Mouse (Mus musculus) CH12.LX (cell line): ENCODE measurements around the gene Cul5. TPM values are rescaled to one million over a fixed set of nuclear protein-coding genes. Genes with fewer than 3 reads are reported as not detected.
A peak's percentile ranks its signal among the peaks of the same experiment; 100 is the strongest.

Experiments used
- DNase-seq: peaks from one replicate; pipeline ENCODE4 v3.0.0-alpha.2; 2013; ENCODE audit errors: extremely low read depth
- H3K27ac ChIP-seq: 2 replicates; pipeline ENCODE4 v1.5.1; 2012; ENCODE audit warnings: low read depth, mild to moderate bottlenecking, control low read depth, moderate library complexity; ENCODE audit not compliant: insufficient read depth
- H3K27me3 ChIP-seq: replicated peaks from 2 replicates; pipeline ENCODE3; 2012; ENCODE audit warnings: inconsistent platforms
- H3K36me3 ChIP-seq, 2 experiments: replicated peaks in 1 of 2; 2 replicates each; pipeline versions ENCODE3 to v1.6.1; 2012; ENCODE audit warnings: inconsistent platforms in 1 of 2, low read length in 1 of 2, mild to moderate bottlenecking in 1 of 2, mixed read lengths in 1 of 2, moderate library complexity in 1 of 2; ENCODE audit not compliant: control insufficient read depth in 1 of 2, insufficient read depth in 1 of 2
- H3K4me1 ChIP-seq, 2 experiments: 2 replicates each; pipeline ENCODE4 v1.6.1; 2012; ENCODE audit warnings: inconsistent platforms in 1 of 2, moderate library complexity in 1 of 2; ENCODE audit not compliant: insufficient read depth in 2 of 2, control insufficient read depth in 1 of 2
- H3K4me2 ChIP-seq: 2 replicates; pipeline ENCODE4 v1.6.1; 2012; ENCODE audit warnings: low read depth, mild to moderate bottlenecking, control low read depth; ENCODE audit not compliant: poor library complexity, insufficient read depth, severe bottlenecking
- H3K4me3 ChIP-seq, 3 experiments: fragments of 150-350 bp in 1 of 3; sonication (generic) in 1 of 3; replicated peaks in 1 of 3; 2 replicates each; pipeline versions ENCODE3 to v1.5.1; 2011 to 2012; ENCODE audit warnings: low read depth in 2 of 3, low read length in 2 of 3, mild to moderate bottlenecking in 2 of 3, moderate library complexity in 2 of 3, control low read depth in 1 of 3, improper control_type of control experiment in 1 of 3, inconsistent platforms in 1 of 3, mixed read lengths in 1 of 3; ENCODE audit not compliant: poor library complexity in 1 of 3
- H3K79me2 ChIP-seq: replicated peaks from 2 replicates; pipeline ENCODE4 v1.6.1; 2012; ENCODE audit warnings: mild to moderate bottlenecking, moderate library complexity; ENCODE audit not compliant: control insufficient read depth, poor library complexity, insufficient read depth, severe bottlenecking; ENCODE audit errors: extremely low read depth
- H3K9ac ChIP-seq: 2 replicates; pipeline ENCODE4 v1.6.1; 2012; ENCODE audit warnings: low read depth, mild to moderate bottlenecking, control low read depth, moderate library complexity; ENCODE audit not compliant: insufficient read depth
- H3K9me3 ChIP-seq: replicated peaks from 2 replicates; pipeline ENCODE3; 2012; ENCODE audit warnings: low read length, inconsistent platforms, mixed read lengths
- BHLHE40 ChIP-seq: IDR thresholded peaks from 2 replicates; pipeline ENCODE4 v1.6.1; 2011; ENCODE audit warnings: mild to moderate bottlenecking, low read depth, low read length, improper control_type of control experiment
- CTCF ChIP-seq, 2 experiments: IDR thresholded peaks in 1 of 2; conservative IDR thresholded peaks in 1 of 2; 2 replicates each; pipeline ENCODE4 v1.5.1; 2011 to 2012; ENCODE audit warnings: low read depth in 2 of 2, low read length in 2 of 2, improper control_type of control experiment in 1 of 2, inconsistent platforms in 1 of 2, mild to moderate bottlenecking in 1 of 2, moderate library complexity in 1 of 2
- HCFC1 ChIP-seq: IDR thresholded peaks from 2 replicates; pipeline ENCODE4 v1.6.1; 2012; ENCODE audit warnings: low read depth, mild to moderate bottlenecking, inconsistent platforms, low read length, improper control_type of control experiment
- MAX ChIP-seq: IDR thresholded peaks from 2 replicates; pipeline ENCODE4 v1.6.1; 2011; ENCODE audit warnings: low read length, improper control_type of control experiment
- MYC ChIP-seq: IDR thresholded peaks from 2 replicates; pipeline ENCODE4 v1.6.1; 2011; ENCODE audit warnings: low read depth, mild to moderate bottlenecking, improper control_type of control experiment, low read length
- POLR2AphosphoS2 ChIP-seq: IDR thresholded peaks from 2 replicates; pipeline ENCODE4 v1.6.1; 2011; ENCODE audit warnings: low read depth, low read length, improper control_type of control experiment
- RAD21 ChIP-seq: IDR thresholded peaks from 2 replicates; pipeline ENCODE4 v1.6.1; 2011; ENCODE audit warnings: low read depth, mild to moderate bottlenecking, low read length, improper control_type of control experiment, moderate library complexity
- SMC3 ChIP-seq: IDR thresholded peaks from 2 replicates; pipeline ENCODE4 v1.6.1; 2011; ENCODE audit warnings: low read depth, low read length, improper control_type of control experiment
- TBP ChIP-seq: conservative IDR thresholded peaks from 2 replicates; pipeline ENCODE4 v1.6.1; 2011; ENCODE audit warnings: low read depth, low read length, improper control_type of control experiment
- UBTF ChIP-seq: IDR thresholded peaks from 2 replicates; pipeline ENCODE4 v1.6.1; 2012; ENCODE audit warnings: low read depth, mild to moderate bottlenecking, inconsistent platforms, low read length, improper control_type of control experiment, moderate library complexity
- USF1 ChIP-seq: IDR thresholded peaks from 2 replicates; pipeline ENCODE4 v1.6.1; 2014; ENCODE audit warnings: low read depth, mild to moderate bottlenecking, inconsistent platforms, low read length, improper control_type of control experiment
- USF2 ChIP-seq: conservative IDR thresholded peaks from 2 replicates; pipeline ENCODE4 v1.6.1; 2011; ENCODE audit warnings: low read depth, low read length, improper control_type of control experiment
- ZC3H11A ChIP-seq: IDR thresholded peaks from 2 replicates; pipeline ENCODE4 v1.6.1; 2012; ENCODE audit warnings: low read depth, mild to moderate bottlenecking, inconsistent platforms, low read length, improper control_type of control experiment
- ZNF384 ChIP-seq: IDR thresholded peaks from 2 replicates; pipeline ENCODE4 v1.6.1; 2012; ENCODE audit warnings: low read depth, low read length, improper control_type of control experiment, inconsistent platforms
- dilution Hi-C: fragments of 300-500 bp; cut with MboI; formaldehyde crosslinking; loops from 2 replicates; pipeline ENCODE4 v1.14.3; 2020; ENCODE audit warnings: low sequenced_read_pairs; ENCODE audit not compliant: extremely low pct_unique_long_range_greater_than_20kb, extremely low pct_ligation_motif_present
- in situ Hi-C: fragments of 300-500 bp; cut with MboI; formaldehyde crosslinking; loops from 3 replicates; pipeline ENCODE4 v1.14.3; 2019; ENCODE audit warnings: low sequenced_read_pairs, low pct_ligation_motif_present, low pct_unique_long_range_greater_than_20kb, mixed read lengths
- polyA plus RNA-seq: library from polyadenylated mRNA; unstranded; fragments of >175 nt; gene quantifications from 2 replicates; pipeline ENCODE4 v1.2.1, GENCODE M21; 2012; ENCODE audit warnings: low read depth; ENCODE audit not compliant: insufficient read length
- total RNA-seq, 2 experiments: library from RNA; depleted of rRNA; stranded (reverse); fragments of 300-350 nt in 1 of 2; fragments of >200 nt in 1 of 2; gene quantifications; 2 replicates each; pipeline ENCODE4 v1.2.3; 2012 to 2014

The Cul5 gene
- total and polyA plus RNA-seq, 3 experiments = 21.0 to 43.8 (median 37.3) TPM

DNA sequence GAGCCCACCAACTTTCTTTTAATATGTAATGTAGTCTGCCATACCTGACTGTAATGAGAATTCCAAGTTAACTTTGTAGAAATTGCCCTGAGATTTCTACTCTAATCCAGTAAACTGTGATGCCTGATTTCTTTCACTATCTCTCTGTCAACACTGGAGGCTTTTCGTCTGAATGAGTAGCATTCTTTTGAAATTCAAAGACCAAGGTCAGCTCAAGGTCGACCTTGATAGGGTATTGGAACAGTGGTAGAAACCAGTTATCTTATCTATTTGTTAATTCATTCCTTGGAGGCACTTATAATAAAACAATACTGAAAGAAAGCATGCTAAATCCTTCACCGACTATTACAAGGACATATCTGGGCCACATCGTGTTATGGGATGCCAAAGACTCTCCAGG lies 7.1 kb upstream of the Cul5 start:
- H3K9me3 ChIP-seq = peaks cover 2% of the 10 kb centered on the region
- H3K4me1 ChIP-seq = 0 out of 4 replicates have a peak, but pooled peaks cover 0 to 2% of the 10 kb centered on the region in 2 experiments
- H3K4me2 ChIP-seq = no peak overlapping the region
- H3K79me2 ChIP-seq = no peaks in the 10 kb centered on the region
- in situ Hi-C loops (loop anchor here (10.0 kb wide), 1 partner anchor 422 kb away; no protein-coding TSS in a partner anchor), dilution Hi-C loops (no loop called here)
- no peaks in the 10 kb centered on the region for H3K36me3 ChIP-seq
- DNase-seq = no peak
- H3K27ac ChIP-seq = no peak overlapping the region
- H3K9ac ChIP-seq = no peak overlapping the region
- H3K4me3 ChIP-seq = no peak overlapping the region
- H3K27me3 ChIP-seq = no peaks in the 10 kb centered on the region
- TF ChIP-seq TBP (no peak), USF1 (no peak), ZC3H11A (no peak), BHLHE40 (no peak), UBTF (no peak), POLR2AphosphoS2 (no peak), HCFC1 (no peak), USF2 (no peak), SMC3 (no peak), MYC (no peak)

DNA sequence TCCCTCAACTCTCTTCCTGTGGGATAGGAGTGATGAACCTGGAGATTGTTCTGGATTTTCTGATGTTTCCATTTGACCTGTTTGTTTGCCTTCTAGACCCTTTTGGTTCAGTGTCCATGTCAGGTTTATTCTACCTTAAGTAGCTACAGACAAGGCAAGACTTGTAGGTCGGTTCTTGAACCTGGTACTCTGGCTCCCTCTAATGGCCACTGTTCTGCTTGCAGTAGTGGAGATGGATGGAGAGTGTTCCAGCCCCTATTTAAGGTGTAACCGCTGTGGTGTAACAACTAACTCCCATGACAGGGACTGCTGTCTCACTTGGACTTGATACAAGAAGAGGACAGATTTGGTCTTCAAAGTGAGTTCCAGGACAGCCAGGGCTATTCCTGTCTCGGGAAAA lies 3.8 kb upstream of the Cul5 start:
- no peak overlapping the region for H3K4me2 ChIP-seq
- peaks cover 2% of the 10 kb centered on the region for H3K9me3 ChIP-seq
- in situ Hi-C loops (loop anchor here (10.0 kb wide), 1 partner anchor 419 kb away; no protein-coding TSS in a partner anchor), dilution Hi-C loops (no loop called here)
- TF ChIP-seq CTCF (conservative IDR thresholded peaks at IDR 0.05 in 1 of 2, IDR thresholded peaks at IDR 0.05 in 1 of 2; ENCODE audit: low read depth in 2 of 2, low read length in 2 of 2) (peak; percentile 85 to 90), MAX (no peak), RAD21 (peak; percentile 91), SMC3 (peak; percentile 58), ZNF384 (0 out of 2 replicates have a peak, but pooled peaks have one; percentile 13)
- H3K27me3 ChIP-seq = no peaks in the 10 kb centered on the region
- no peaks in the 10 kb centered on the region; the same call in none of the 2 replicates for H3K79me2 ChIP-seq
- H3K4me1 ChIP-seq = peaks cover 2 to 9% of the 10 kb centered on the region in 2 experiments; a peak in 2 of 4 replicates
- H3K36me3 ChIP-seq = no peaks in the 10 kb centered on the region
- DNase-seq = peak; percentile 85
- H3K9ac ChIP-seq = no peak overlapping the region
- H3K4me3 ChIP-seq = no peak overlapping the region
- no peak overlapping the region for H3K27ac ChIP-seq
